Mouse (Mus musculus): Measurements from ENCODE around the gene Plcb3. TPM values are rescaled to one million over a fixed set of nuclear protein-coding genes. Genes with fewer than 3 reads are reported as not detected.
A peak's percentile ranks its signal among the peaks of the same experiment; 100 is the strongest.
"Not testable (repeated sequence)": the region's sequence is repeated elsewhere in the genome, so short reads cannot be mapped to it uniquely, and the experiment has no call there.

Plcb3 gene
- total and polyA plus RNA-seq, 3 experiments: 9.9 to 21.0 (median 14.1) TPM

DNA sequence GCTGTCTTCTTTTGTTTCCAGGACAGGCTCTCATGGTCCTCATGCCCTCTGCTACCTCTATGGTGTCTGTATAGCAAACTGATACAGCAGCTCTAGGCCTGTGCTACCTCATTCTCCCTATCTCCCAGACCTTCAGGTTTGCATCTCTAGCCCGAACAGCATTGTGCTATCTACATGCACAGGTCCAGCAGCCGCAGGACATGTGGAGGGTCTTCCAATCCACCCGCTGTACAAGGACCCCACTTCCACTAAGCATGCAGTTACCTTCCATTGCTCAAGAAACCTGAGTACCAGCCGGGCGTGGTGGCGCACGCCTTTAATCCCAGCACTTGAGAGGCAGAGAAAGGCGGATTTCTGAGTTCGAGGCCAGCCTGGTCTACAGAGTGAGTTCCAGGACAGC lies 61.7 kb downstream of the Plcb3 start:
- Histone ChIP-seq H3K36me3 (replicated peaks) (peaks cover 87% of the 10 kb centered on the region), H3K4me1 (ENCODE audit: insufficient read depth, low read depth, low read length) (peaks cover 56% of the 10 kb centered on the region)
- no peak for ATAC-seq (ENCODE audit: extremely low read depth, insufficient number of reproducible peaks, low FRiP score, poor library complexity, severe bottlenecking)

DNA sequence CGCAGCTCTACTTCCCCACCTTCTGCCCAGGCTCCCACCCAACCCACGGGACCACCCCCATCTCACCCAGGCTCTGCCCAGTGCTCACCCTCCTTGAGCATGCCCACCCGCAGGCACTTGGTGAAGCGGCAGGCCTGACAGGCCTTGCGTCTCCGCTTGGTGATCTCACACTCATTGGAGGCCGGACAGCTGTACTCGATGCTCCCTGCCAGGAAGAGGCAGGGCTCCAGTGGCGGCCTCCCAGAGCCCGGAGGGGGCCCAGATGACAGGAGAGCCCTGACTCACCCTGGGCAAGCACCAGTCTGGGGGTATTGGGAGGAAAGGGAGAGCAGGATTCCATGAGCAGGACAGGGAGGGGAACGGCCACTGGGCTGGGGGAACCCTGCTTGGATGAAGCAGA lies 62.3 kb downstream of the Plcb3 start:
- Histone ChIP-seq H3K27me3 (ENCODE audit: insufficient read depth, low read length) (no peaks in the 10 kb centered on the region), H3K36me3 (replicated peaks) (peaks cover 81% of the 10 kb centered on the region), H3K4me1 (ENCODE audit: insufficient read depth, low read depth, low read length) (peaks cover 55% of the 10 kb centered on the region), H3K4me3 (ENCODE audit: low read depth, low read length) (no peak overlapping the region), H3K9me3 (replicated peaks) (no peaks in the 10 kb centered on the region)
- no peak for DNase-seq (ENCODE audit: low spot score)
- TF ChIP-seq CTCF (IDR thresholded peaks at IDR 0.05; ENCODE audit: low read depth, low read length) (no peak), POLR2AphosphoS5 (IDR thresholded peaks at IDR 0.05; ENCODE audit: insufficient replicate concordance, low read depth, low read length) (0 out of 2 replicates have a peak, but pooled peaks have one; percentile 61)
- ATAC-seq (ENCODE audit: extremely low read depth, insufficient number of reproducible peaks, low FRiP score, poor library complexity, severe bottlenecking): no peak

More for the DNA sequence above, 61.7 kb downstream of the Plcb3 start:
- TF ChIP-seq TAL1 (conservative IDR thresholded peaks at IDR 0.05; ENCODE audit: low read depth, low read length) (no peak), CTCF (IDR thresholded peaks at IDR 0.05; ENCODE audit: low read depth, low read length) (no peak), GATA1 (IDR thresholded peaks at IDR 0.05; ENCODE audit: borderline replicate concordance, low read length) (no peak), GATA2 (IDR thresholded peaks at IDR 0.05; ENCODE audit: borderline replicate concordance, low read depth, low read length) (no peak), POLR2AphosphoS5 (IDR thresholded peaks at IDR 0.05; ENCODE audit: insufficient replicate concordance, low read depth, low read length) (no peak; the same call in 1 of the 2 replicates)
- H3K9me3 ChIP-seq (replicated peaks): no peaks in the 10 kb centered on the region
- no peaks in the 10 kb centered on the region for H3K27me3 ChIP-seq (ENCODE audit: insufficient read depth, low read length)
- no peak for DNase-seq (ENCODE audit: low spot score)
- H3K4me3 ChIP-seq (ENCODE audit: low read depth, low read length): no peak overlapping the region

DNA sequence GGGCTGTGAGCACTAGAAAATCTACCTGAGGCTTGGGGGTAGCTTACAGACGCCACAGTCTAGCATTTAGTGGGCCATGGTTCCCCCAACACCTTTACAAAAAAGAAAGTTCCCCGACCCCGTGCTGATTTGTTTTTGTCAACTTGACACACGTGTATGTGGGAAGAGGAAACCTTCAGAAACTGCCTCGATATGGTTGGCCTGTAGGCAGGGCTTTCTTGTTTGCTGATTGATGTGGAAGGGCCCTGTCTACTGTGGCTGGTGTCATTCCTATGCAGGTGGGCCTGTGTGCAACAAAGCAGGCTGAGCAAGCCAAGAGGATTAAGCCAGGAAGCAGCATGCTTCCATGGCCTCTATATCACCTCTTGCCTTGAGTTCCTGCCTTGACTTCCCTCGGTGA lies 63.2 kb downstream of the Plcb3 start:
- peaks cover 63% of the 10 kb centered on the region for H3K4me1 ChIP-seq (ENCODE audit: insufficient read depth, low read depth, low read length)
- H3K4me3 ChIP-seq (ENCODE audit: low read depth, low read length): no peak overlapping the region
- DNase-seq (ENCODE audit: low spot score): no peak
- H3K36me3 ChIP-seq (replicated peaks): peaks cover 76% of the 10 kb centered on the region
- no peak for TF ChIP-seq GATA1 (IDR thresholded peaks at IDR 0.05; ENCODE audit: borderline replicate concordance, low read length)
- TF ChIP-seq GATA2 (IDR thresholded peaks at IDR 0.05; ENCODE audit: borderline replicate concordance, low read depth, low read length): no peak
- no peak for TF ChIP-seq TAL1 (conservative IDR thresholded peaks at IDR 0.05; ENCODE audit: low read depth, low read length)
- no peak for TF ChIP-seq CTCF (IDR thresholded peaks at IDR 0.05; ENCODE audit: low read depth, low read length)
- TF ChIP-seq POLR2AphosphoS5 (IDR thresholded peaks at IDR 0.05; ENCODE audit: insufficient replicate concordance, low read depth, low read length): no peak
- H3K9me3 ChIP-seq (replicated peaks): no peaks in the 10 kb centered on the region
- H3K27me3 ChIP-seq (ENCODE audit: insufficient read depth, low read length): no peaks in the 10 kb centered on the region
- no peak for ATAC-seq (ENCODE audit: extremely low read depth, insufficient number of reproducible peaks, low FRiP score, poor library complexity, severe bottlenecking)

DNA sequence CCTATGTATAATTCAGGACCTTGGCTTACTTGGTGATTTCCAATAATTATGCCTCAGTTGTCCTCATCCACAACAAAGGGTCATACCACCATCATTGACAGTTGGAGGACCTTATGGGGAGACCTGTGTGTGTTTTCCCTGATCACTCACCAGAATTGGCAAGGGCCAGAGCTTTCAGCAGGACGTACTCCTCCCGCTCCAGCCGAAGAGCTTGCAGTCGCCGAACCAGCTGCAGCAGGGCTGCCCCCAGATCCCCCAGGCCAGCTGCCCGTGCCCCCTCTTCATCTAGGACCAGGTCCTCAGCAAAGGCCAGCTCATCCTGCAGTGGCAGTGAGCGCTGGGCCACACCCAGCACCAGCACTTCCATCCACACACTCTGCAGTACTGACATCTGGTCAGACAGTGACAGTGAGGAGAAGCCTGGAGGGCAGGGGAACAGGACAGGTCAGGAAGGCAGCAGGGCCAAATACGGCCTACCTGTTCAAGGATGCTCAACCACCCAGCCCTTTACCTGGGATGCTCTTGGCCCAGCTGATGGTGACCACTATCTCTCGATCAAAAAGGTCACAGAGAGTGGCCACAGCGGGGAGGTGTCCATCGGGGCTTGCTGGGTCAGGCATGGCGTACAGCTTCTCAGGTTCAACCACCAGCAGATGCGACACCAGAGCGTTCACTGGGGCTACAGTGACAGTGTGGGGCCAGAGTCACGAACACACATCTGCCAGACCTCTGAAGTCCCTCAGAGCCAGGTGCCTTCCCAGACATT lies 63.9 kb downstream of the Plcb3 start:
- TF ChIP-seq GATA1 (IDR thresholded peaks at IDR 0.05; ENCODE audit: borderline replicate concordance, low read length) (no peak), POLR2AphosphoS5 (IDR thresholded peaks at IDR 0.05; ENCODE audit: insufficient replicate concordance, low read depth, low read length) (no peak), CTCF (IDR thresholded peaks at IDR 0.05; ENCODE audit: low read depth, low read length) (no peak)
- ATAC-seq (ENCODE audit: extremely low read depth, insufficient number of reproducible peaks, low FRiP score, poor library complexity, severe bottlenecking): no peak
- H3K4me1 ChIP-seq (ENCODE audit: insufficient read depth, low read depth, low read length): peaks cover 69% of the 10 kb centered on the region
- peak overlapping the region; percentile 5; the same call in 1 of the 2 replicates for H3K4me3 ChIP-seq (ENCODE audit: low read depth, low read length)
- H3K9me3 ChIP-seq (replicated peaks): no peaks in the 10 kb centered on the region
- no peaks in the 10 kb centered on the region for H3K27me3 ChIP-seq (ENCODE audit: insufficient read depth, low read length)
- no peak for DNase-seq (ENCODE audit: low spot score)
- H3K36me3 ChIP-seq (replicated peaks): peaks cover 78% of the 10 kb centered on the region

DNA sequence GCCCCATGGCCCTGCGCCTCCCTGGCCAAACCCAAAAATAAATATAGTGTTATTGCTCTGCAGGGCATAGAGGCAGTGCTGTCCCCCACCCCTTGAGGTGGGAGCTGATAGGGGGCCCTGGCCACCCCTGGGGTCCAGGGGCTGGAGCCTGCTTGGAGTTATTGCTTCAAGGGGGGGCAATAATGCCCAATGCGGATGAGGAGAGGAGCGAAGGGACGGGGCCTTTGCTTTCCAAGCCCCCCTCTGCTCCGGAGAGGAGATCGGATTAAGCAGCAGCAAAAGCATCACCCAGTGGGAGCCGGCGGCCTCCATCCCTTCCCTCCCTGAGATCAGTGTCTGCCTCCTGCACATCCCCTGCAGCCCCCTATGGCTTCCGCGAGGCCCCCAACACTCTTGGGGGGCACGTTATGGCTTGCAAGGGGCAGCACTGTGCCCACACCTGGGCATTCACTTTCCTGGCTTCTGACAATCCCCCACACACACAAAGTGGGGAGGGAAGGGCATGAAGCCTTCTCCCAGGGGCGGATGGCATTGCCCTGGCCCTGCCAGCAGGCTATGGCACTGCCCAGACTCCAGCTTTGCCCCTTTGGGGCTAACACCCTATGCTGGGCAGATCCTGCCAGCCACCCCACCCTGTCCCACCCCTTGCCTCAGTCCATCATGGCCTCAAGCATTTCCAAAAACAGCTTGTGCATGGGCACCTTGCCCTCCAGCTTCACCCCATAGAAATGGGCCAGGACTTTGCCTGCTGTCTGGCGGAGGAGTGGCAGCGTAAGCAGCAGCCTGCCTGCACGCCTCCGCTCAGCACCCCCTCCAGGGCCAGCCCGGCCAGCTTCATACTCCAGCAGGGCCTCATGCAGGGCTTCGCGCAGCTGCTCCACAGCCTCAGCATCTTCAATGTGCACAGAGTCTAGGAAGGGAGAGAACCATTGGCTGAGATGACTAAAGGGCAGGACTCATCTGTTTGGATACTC lies 64.9 kb downstream of the Plcb3 start:
- H3K4me1 ChIP-seq (ENCODE audit: insufficient read depth, low read depth, low read length): peaks cover 74% of the 10 kb centered on the region
- no peak for ATAC-seq (ENCODE audit: extremely low read depth, insufficient number of reproducible peaks, low FRiP score, poor library complexity, severe bottlenecking)
- no peak for DNase-seq (ENCODE audit: low spot score)
- H3K9me3 ChIP-seq (replicated peaks): no peaks in the 10 kb centered on the region
- H3K27me3 ChIP-seq (ENCODE audit: insufficient read depth, low read length): no peaks in the 10 kb centered on the region
- peaks cover 78% of the 10 kb centered on the region for H3K36me3 ChIP-seq (replicated peaks)
- H3K4me3 ChIP-seq (ENCODE audit: low read depth, low read length): peak overlapping the region; percentile 70
- TF ChIP-seq CTCF (IDR thresholded peaks at IDR 0.05; ENCODE audit: low read depth, low read length) (no peak), POLR2AphosphoS5 (IDR thresholded peaks at IDR 0.05; ENCODE audit: insufficient replicate concordance, low read depth, low read length) (no peak), GATA1 (IDR thresholded peaks at IDR 0.05; ENCODE audit: borderline replicate concordance, low read length) (no peak), TAL1 (conservative IDR thresholded peaks at IDR 0.05; ENCODE audit: low read depth, low read length) (no peak), GATA2 (IDR thresholded peaks at IDR 0.05; ENCODE audit: borderline replicate concordance, low read depth, low read length) (no peak)

DNA sequence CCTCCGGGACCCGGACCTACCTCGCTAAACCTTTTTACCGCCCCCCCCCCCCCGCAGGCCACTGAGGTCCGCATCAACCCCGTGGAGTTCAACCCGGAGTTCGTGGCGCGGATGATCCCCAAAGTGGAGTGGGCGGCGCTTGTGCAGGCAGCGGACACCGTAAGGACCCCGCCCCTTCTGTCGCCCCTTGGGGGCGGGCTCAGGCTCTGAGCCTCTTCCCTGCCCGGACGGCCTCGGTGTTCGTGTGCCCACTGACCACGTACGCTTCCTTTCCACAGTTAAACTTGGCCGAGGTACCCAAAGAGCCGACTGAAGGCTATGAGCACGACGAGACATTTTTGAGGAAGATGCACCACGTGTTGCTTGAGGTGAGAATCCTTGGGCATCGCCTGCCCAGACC lies 66.0 kb downstream of the Plcb3 start:
- DNase-seq (ENCODE audit: low spot score); ATAC-seq (ENCODE audit: extremely low read depth, insufficient number of reproducible peaks, low FRiP score, poor library complexity, severe bottlenecking); H3K27me3 ChIP-seq (ENCODE audit: insufficient read depth, low read length); H3K9me3 ChIP-seq (replicated peaks): not testable (repeated sequence)
- peak overlapping the region; percentile 89 for H3K4me3 ChIP-seq (ENCODE audit: low read depth, low read length)
- peaks cover 68% of the 10 kb centered on the region for H3K4me1 ChIP-seq (ENCODE audit: insufficient read depth, low read depth, low read length)
- peaks cover 78% of the 10 kb centered on the region for H3K36me3 ChIP-seq (replicated peaks)
